Mouse (Mus musculus): ENCODE results near the gene Gm10273. TPM values are rescaled to one million over a fixed set of nuclear protein-coding genes. Genes with fewer than 3 reads are reported as not detected.

Gene Gm10273
- total and polyA plus RNA-seq, 3 experiments = 19.6 to 220 (median 29.6) TPM

GRCm38 (mm10) chr10:59430701-59431218, 35.3 kb downstream of the Gm10273 start (continued):
- TF ChIP-seq POLR2AphosphoS2 (IDR thresholded peaks at IDR 0.05; ENCODE audit: low read depth, low read length) (no peak), BHLHE40 (IDR thresholded peaks at IDR 0.05; ENCODE audit: low read depth, low read length) (peak; percentile 60; the same call in 1 of the 2 replicates), NRF1 (IDR thresholded peaks at IDR 0.05; ENCODE audit: low read depth, low read length) (no peak), IRF4 (IDR thresholded peaks at IDR 0.05; ENCODE audit: low read depth, low read length) (peak; percentile 80), RCOR1 (conservative IDR thresholded peaks at IDR 0.05; ENCODE audit: low read depth, low read length) (no peak), JUND (conservative IDR thresholded peaks at IDR 0.05; ENCODE audit: low read depth, low read length) (peak; percentile 39; the same call in 1 of the 2 replicates), MXI1 (IDR thresholded peaks at IDR 0.05; ENCODE audit: low read depth, low read length) (no peak), ZC3H11A (IDR thresholded peaks at IDR 0.05; ENCODE audit: low read depth, low read length) (no peak), MAZ (IDR thresholded peaks at IDR 0.05; ENCODE audit: low read depth, low read length) (0 out of 2 replicates have a peak, but pooled peaks have one; percentile 21), HCFC1 (IDR thresholded peaks at IDR 0.05; ENCODE audit: low read depth, low read length) (no peak), TBP (conservative IDR thresholded peaks at IDR 0.05; ENCODE audit: low read depth, low read length) (0 out of 2 replicates have a peak, but pooled peaks have one; percentile 41)

DNA sequence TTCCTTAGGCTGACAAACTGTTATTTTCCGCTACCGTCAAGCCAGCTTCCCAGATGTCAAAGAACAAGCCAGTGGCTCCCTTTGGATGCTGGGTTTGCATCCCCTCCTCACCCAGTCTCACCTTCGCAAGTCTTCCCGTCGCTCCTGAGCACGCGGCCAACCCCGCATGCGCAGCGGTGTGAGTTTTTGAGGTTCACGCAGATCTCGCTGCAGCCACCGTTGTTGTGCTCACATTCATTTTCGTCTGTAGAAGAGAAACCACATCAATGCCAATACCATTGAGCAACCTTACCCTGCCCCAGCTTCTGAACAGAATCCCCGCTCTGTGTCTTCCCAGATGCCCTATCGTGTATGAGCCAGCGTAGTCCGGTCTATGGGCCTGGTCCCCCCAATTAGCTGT, 40.3 kb downstream of the Gm10273 start:
- in situ Hi-C loops (cut with MboI; ENCODE audit: low pct_ligation_motif_present, low pct_unique_long_range_greater_than_20kb, low sequenced_read_pairs) (no loop called here), dilution Hi-C loops (cut with MboI; ENCODE audit: extremely low pct_ligation_motif_present, extremely low pct_unique_long_range_greater_than_20kb, low sequenced_read_pairs) (no loop called here)
- no peak for DNase-seq (ENCODE audit: extremely low read depth)
- no peak overlapping the region for H3K9ac ChIP-seq (ENCODE audit: insufficient read depth, low read depth)
- no peaks in the 10 kb centered on the region for H3K79me2 ChIP-seq (replicated peaks; ENCODE audit: control insufficient read depth, extremely low read depth, insufficient read depth, poor library complexity, severe bottlenecking)
- H3K27me3 ChIP-seq (replicated peaks) = no peaks in the 10 kb centered on the region
- peaks cover 11 to 22% of the 10 kb centered on the region in 2 experiments for H3K4me1 ChIP-seq (ENCODE audit: control insufficient read depth in 1 of 2, insufficient read depth in 2 of 2)
- H3K4me2 ChIP-seq (ENCODE audit: insufficient read depth, low read depth, poor library complexity, severe bottlenecking) = no peak overlapping the region
- H3K9me3 ChIP-seq (replicated peaks; ENCODE audit: low read length) = no peaks in the 10 kb centered on the region
- no peak overlapping the region for H3K4me3 ChIP-seq (replicated peaks in 1 of 3; ENCODE audit: low read depth in 2 of 3, low read length in 2 of 3, poor library complexity in 1 of 3)
- TF ChIP-seq CHD2 (IDR thresholded peaks at IDR 0.05; ENCODE audit: low read length) (no peak), MYC (IDR thresholded peaks at IDR 0.05; ENCODE audit: low read depth, low read length) (no peak), GABPA (IDR thresholded peaks at IDR 0.05; ENCODE audit: insufficient replicate concordance, low read depth, low read length) (no peak), RCOR1 (conservative IDR thresholded peaks at IDR 0.05; ENCODE audit: low read depth, low read length) (no peak), JUN (IDR thresholded peaks at IDR 0.05; ENCODE audit: insufficient read depth, low read depth, low read length) (no peak), JUND (conservative IDR thresholded peaks at IDR 0.05; ENCODE audit: low read depth, low read length) (no peak), USF1 (IDR thresholded peaks at IDR 0.05; ENCODE audit: low read depth, low read length) (no peak), SIN3A (IDR thresholded peaks at IDR 0.05; ENCODE audit: low read length) (no peak), RAD21 (IDR thresholded peaks at IDR 0.05; ENCODE audit: low read depth, low read length) (no peak), EP300 (IDR thresholded peaks at IDR 0.05; ENCODE audit: low read length) (no peak), HCFC1 (IDR thresholded peaks at IDR 0.05; ENCODE audit: low read depth, low read length) (no peak), MXI1 (IDR thresholded peaks at IDR 0.05; ENCODE audit: low read depth, low read length) (no peak), SMC3 (IDR thresholded peaks at IDR 0.05; ENCODE audit: low read depth, low read length) (no peak), TBP (conservative IDR thresholded peaks at IDR 0.05; ENCODE audit: low read depth, low read length) (no peak), E2F4 (IDR thresholded peaks at IDR 0.05; ENCODE audit: insufficient replicate concordance, low read depth, low read length) (no peak)
- H3K27ac ChIP-seq (ENCODE audit: insufficient read depth, low read depth) = no peak overlapping the region
- H3K36me3 ChIP-seq (replicated peaks in 1 of 2; ENCODE audit: control insufficient read depth in 1 of 2, insufficient read depth in 1 of 2, low read length in 1 of 2) = no peaks in the 10 kb centered on the region

Data from CH12.LX (cell line).